Comparison of ENCODE assay signal across 19 mouse cellular contexts in the genomic region with DNA sequence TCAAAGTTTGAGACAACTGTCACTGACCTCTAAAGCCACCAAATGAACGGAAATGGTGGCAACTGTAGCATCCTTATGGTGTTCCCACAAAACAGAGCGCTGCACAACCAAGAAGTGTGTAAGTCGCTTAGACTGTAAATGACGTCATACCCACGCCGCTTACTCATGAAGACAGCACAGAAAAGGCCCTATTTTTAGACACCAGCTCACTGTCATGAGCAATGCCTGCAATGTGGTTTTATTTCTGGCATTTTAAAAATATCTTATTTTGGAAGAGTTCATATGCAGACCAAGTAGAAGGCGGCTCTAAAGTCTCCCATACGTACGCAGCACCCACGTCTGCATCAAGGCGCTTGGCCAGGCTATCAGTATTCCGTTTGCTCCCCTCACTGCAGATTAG.
A peak's percentile ranks its signal among the peaks of the same experiment; 100 is the strongest.
DNase-seq lines count a peak whose midpoint lies in the region; ATAC-seq and TF ChIP-seq lines count a peak whose summit lies in the region.
"Had no signal": no experiment of that assay in that cellular context is flagged by ENCODE, and none has a peak within 500 bp of the region (broad histone marks: within the 10 kb centered on the region; RNA-seq: fewer than 3 reads in every experiment).

No protein-coding gene starts in this region.

- no peak overlapping the region for H3K27ac ChIP-seq in forebrain, embryonic 16.5 days (ENCODE audit: low read length)
- no peak overlapping the region for H3K27ac ChIP-seq in forebrain, embryonic 10.5 days
- H3K27ac ChIP-seq in heart, embryonic 16.5 days (ENCODE audit: low read length), result no peak overlapping the region
- H3K27ac ChIP-seq in heart, embryonic 10.5 days, result no peak overlapping the region
- no peak overlapping the region for H3K27ac ChIP-seq in hindbrain, embryonic 16.5 days (ENCODE audit: low read depth, low read length)
- H3K27ac ChIP-seq: hindbrain, embryonic 13.5 days; limb, embryonic 15.5 days; midbrain, embryonic 12.5 days had no signal

- DNase-seq in forebrain, embryonic 10.5 days (ENCODE audit: extremely low spot score, low spot score), result no peak
- DNase-seq in heart, embryonic 10.5 days (ENCODE audit: low spot score), result no peak
- DNase-seq in NIH3T3 (ENCODE audit: low read depth), result peak; percentile 85
- DNase-seq in neural tube, embryonic 10.5 days (ENCODE audit: extremely low spot score, low spot score), result no peak
- DNase-seq: adrenal gland, postnatal 36 days; cerebellum, postnatal 14 days; kidney, postnatal 10 days; layer of hippocampus, postnatal 36 days; lung, adult 18-20 months; lung, postnatal 4 days had no signal

- no peaks in the 10 kb centered on the region; the same call in 1 of the 2 replicates for H3K36me3 ChIP-seq in forebrain, embryonic 16.5 days (ENCODE audit: control insufficient read depth, insufficient read depth)
- peaks cover 71% of the 10 kb centered on the region for H3K36me3 ChIP-seq in forebrain, embryonic 10.5 days (replicated peaks)
- H3K36me3 ChIP-seq in heart, embryonic 16.5 days (ENCODE audit: control insufficient read depth, insufficient read depth), result peaks cover 42% of the 10 kb centered on the region
- peaks cover 70% of the 10 kb centered on the region for H3K36me3 ChIP-seq in heart, embryonic 10.5 days
- H3K36me3 ChIP-seq in myocyte (ENCODE audit: control insufficient read depth, insufficient read depth), result peaks cover 6% of the 10 kb centered on the region
- peaks cover 5% of the 10 kb centered on the region; the same call in 1 of the 2 replicates for H3K36me3 ChIP-seq in hindbrain, embryonic 16.5 days (ENCODE audit: control insufficient read depth, insufficient read depth, low read length)

- no peaks in the 10 kb centered on the region for H3K9me3 ChIP-seq in forebrain, embryonic 16.5 days (ENCODE audit: control insufficient read depth, low read length)
- no peaks in the 10 kb centered on the region for H3K9me3 ChIP-seq in forebrain, embryonic 10.5 days
- no peaks in the 10 kb centered on the region for H3K9me3 ChIP-seq in heart, embryonic 16.5 days (replicated peaks; ENCODE audit: control insufficient read depth, low read length)
- no peaks in the 10 kb centered on the region for H3K9me3 ChIP-seq in heart, embryonic 10.5 days
- no peaks in the 10 kb centered on the region for H3K9me3 ChIP-seq in hindbrain, embryonic 16.5 days (ENCODE audit: control insufficient read depth, low read length)
- H3K9me3 ChIP-seq: hindbrain, embryonic 13.5 days; limb, embryonic 15.5 days; midbrain, embryonic 12.5 days had no signal

- TF ChIP-seq POLR2A in myocyte (IDR thresholded peaks at IDR 0.05; ENCODE audit: insufficient read length, low read depth), result no peak

- no peaks in the 10 kb centered on the region for H3K79me2 ChIP-seq in myocyte (ENCODE audit: control insufficient read depth, insufficient read depth)

- no peaks in the 10 kb centered on the region for H3K4me1 ChIP-seq in forebrain, embryonic 16.5 days (replicated peaks; ENCODE audit: control insufficient read depth, insufficient read depth, low read length)
- no peaks in the 10 kb centered on the region for H3K4me1 ChIP-seq in forebrain, embryonic 10.5 days
- H3K4me1 ChIP-seq in heart, embryonic 16.5 days (ENCODE audit: control insufficient read depth, insufficient read depth, low read length), result peaks cover 9% of the 10 kb centered on the region
- no peaks in the 10 kb centered on the region for H3K4me1 ChIP-seq in heart, embryonic 10.5 days
- H3K4me1 ChIP-seq in hindbrain, embryonic 16.5 days (ENCODE audit: control insufficient read depth, insufficient read depth, low read depth, low read length), result no peaks in the 10 kb centered on the region
- H3K4me1 ChIP-seq: hindbrain, embryonic 13.5 days; limb, embryonic 15.5 days; midbrain, embryonic 12.5 days had no signal

- no peaks in the 10 kb centered on the region for H3K27me3 ChIP-seq in forebrain, embryonic 16.5 days (replicated peaks; ENCODE audit: control insufficient read depth, insufficient read depth, low read length)
- H3K27me3 ChIP-seq in forebrain, embryonic 10.5 days (ENCODE audit: poor library complexity, severe bottlenecking), result no peaks in the 10 kb centered on the region
- no peaks in the 10 kb centered on the region for H3K27me3 ChIP-seq in heart, embryonic 16.5 days (ENCODE audit: control insufficient read depth, insufficient read depth, low read length)
- H3K27me3 ChIP-seq in heart, embryonic 10.5 days (ENCODE audit: insufficient read depth, poor library complexity, severe bottlenecking), result no peaks in the 10 kb centered on the region
- no peaks in the 10 kb centered on the region for H3K27me3 ChIP-seq in myocyte (ENCODE audit: control insufficient read depth, insufficient read depth, insufficient read length)
- H3K27me3 ChIP-seq in hindbrain, embryonic 16.5 days (replicated peaks; ENCODE audit: control insufficient read depth, insufficient read depth, low read length), result no peaks in the 10 kb centered on the region
- H3K27me3 ChIP-seq: hindbrain, embryonic 13.5 days; limb, embryonic 15.5 days; midbrain, embryonic 12.5 days; Patski had no signal

- no peak overlapping the region for H3K4me3 ChIP-seq in forebrain, embryonic 16.5 days (replicated peaks; ENCODE audit: low read length)
- no peak overlapping the region for H3K4me3 ChIP-seq in forebrain, embryonic 10.5 days
- H3K4me3 ChIP-seq in heart, embryonic 16.5 days (ENCODE audit: low read length), result no peak overlapping the region
- no peak overlapping the region for H3K4me3 ChIP-seq in heart, embryonic 10.5 days
- H3K4me3 ChIP-seq in myocyte, result no peak overlapping the region
- no peak overlapping the region for H3K4me3 ChIP-seq in hindbrain, embryonic 16.5 days (ENCODE audit: low read length)
- H3K4me3 ChIP-seq: hindbrain, embryonic 13.5 days; limb, embryonic 15.5 days; midbrain, embryonic 12.5 days had no signal

- H3K4me2 ChIP-seq in forebrain, embryonic 16.5 days (ENCODE audit: low read length), result no peak overlapping the region
- no peak overlapping the region for H3K4me2 ChIP-seq in heart, embryonic 16.5 days (ENCODE audit: low read depth, low read length)
- peak overlapping the region; percentile 12 for H3K4me2 ChIP-seq in myocyte (ENCODE audit: low read depth)
- H3K4me2 ChIP-seq in hindbrain, embryonic 16.5 days (ENCODE audit: low read length), result no peak overlapping the region
- H3K4me2 ChIP-seq: hindbrain, embryonic 13.5 days; limb, embryonic 15.5 days; midbrain, embryonic 12.5 days had no signal

- ATAC-seq in forebrain, embryonic 16.5 days, result 0 out of 2 replicates have a peak, but pooled peaks have one; percentile 28
- peak; percentile 65; the same call in 1 of the 2 replicates for ATAC-seq in heart, embryonic 16.5 days (replicated peaks; ENCODE audit: extremely low read depth, insufficient read depth, low FRiP score)
- ATAC-seq in hindbrain, embryonic 16.5 days, result no peak
- ATAC-seq: intestine, embryonic 16.5 days; Patski had no signal

- no peak overlapping the region for H3ac ChIP-seq in myocyte (ENCODE audit: control insufficient read depth, insufficient read length)

- WGBS in forebrain, embryonic 16.5 days, result 86% methylated on average over 12 of the region's 12 CpGs
- 95% methylated on average over 12 of the region's 12 CpGs for WGBS in forebrain, embryonic 10.5 days
- WGBS in heart, embryonic 16.5 days, result 53% methylated on average over 12 of the region's 12 CpGs
- 82% methylated on average over 12 of the region's 12 CpGs for WGBS in heart, embryonic 10.5 days
- 91% methylated on average over 12 of the region's 12 CpGs for WGBS in hindbrain, embryonic 16.5 days

- no peak overlapping the region for H3K9ac ChIP-seq in forebrain, embryonic 16.5 days (replicated peaks; ENCODE audit: low read depth, low read length)
- H3K9ac ChIP-seq in heart, embryonic 16.5 days (ENCODE audit: low read length), result no peak overlapping the region
- no peak overlapping the region for H3K9ac ChIP-seq in hindbrain, embryonic 16.5 days (ENCODE audit: low read depth, low read length)
- H3K9ac ChIP-seq: hindbrain, embryonic 13.5 days; limb, embryonic 15.5 days; midbrain, embryonic 12.5 days had no signal

TF ChIP-seq in myocyte, 11 proteins besides CTCF, POLR2A, EP300 and RAD21:
- TF ChIP-seq MAX (IDR thresholded peaks at IDR 0.05; ENCODE audit: low read depth) (no peak), TCF3 (IDR thresholded peaks at IDR 0.05; ENCODE audit: insufficient read length, low read depth) (no peak), SRF (IDR thresholded peaks at IDR 0.05; ENCODE audit: control insufficient read depth, insufficient read length, low read depth) (no peak), TCF12 (IDR thresholded peaks at IDR 0.05; ENCODE audit: insufficient read depth, poor library complexity, severe bottlenecking) (no peak), POLR2AphosphoS2 (IDR thresholded peaks at IDR 0.05; ENCODE audit: insufficient read length, low read depth) (no peak), USF1 (IDR thresholded peaks at IDR 0.05; ENCODE audit: low read depth) (no peak), MYOD1 (IDR thresholded peaks at IDR 0.05; ENCODE audit: control insufficient read depth in 1 of 3, insufficient read length in 2 of 3, low read depth in 2 of 3) (no peak), E2F4 (IDR thresholded peaks at IDR 0.05; ENCODE audit: insufficient read depth) (no peak), MYOG (IDR thresholded peaks at IDR 0.05; ENCODE audit: control insufficient read depth in 1 of 3, insufficient read depth in 1 of 3, insufficient read length in 2 of 3, low read depth in 2 of 3) (no peak), CEBPB (IDR thresholded peaks at IDR 0.05; ENCODE audit: insufficient read depth, poor library complexity, severe bottlenecking) (no peak), REST (IDR thresholded peaks at IDR 0.05; ENCODE audit: insufficient read depth, insufficient read length) (no peak)
